Mouse (Mus musculus): ENCODE data around the gene Orm3. TPM values are rescaled to one million over a fixed set of nuclear protein-coding genes. Genes with fewer than 3 reads are reported as not detected.
A peak's percentile ranks its signal among the peaks of the same experiment; 100 is the strongest.

Gene Orm3
- polyA plus RNA-seq, 1 experiment from 2014 or later: not detected

GRCm38 (mm10) chr4:63323275-63323815 is 32.6 kb upstream of the Orm3 start:
- 91% methylated on average over 8 of the region's 8 CpGs for WGBS
- Histone ChIP-seq H3K4me1 (ENCODE audit: control insufficient read depth, insufficient read depth, low read depth, low read length) (no peaks in the 10 kb centered on the region), H3K27me3 (replicated peaks; ENCODE audit: control insufficient read depth, insufficient read depth, low read length) (no peaks in the 10 kb centered on the region), H3K36me3 (ENCODE audit: control insufficient read depth, insufficient read depth, low read length) (peaks cover 2% of the 10 kb centered on the region; the same call in 1 of the 2 replicates), H3K4me3 (ENCODE audit: low read length) (no peak overlapping the region), H3K4me2 (ENCODE audit: low read length) (no peak overlapping the region), H3K27ac (ENCODE audit: low read depth, low read length) (no peak overlapping the region), H3K9me3 (ENCODE audit: control insufficient read depth, low read length) (peaks cover 3% of the 10 kb centered on the region), H3K9ac (ENCODE audit: low read depth, low read length) (no peak overlapping the region)
- no peak for ATAC-seq

DNA sequence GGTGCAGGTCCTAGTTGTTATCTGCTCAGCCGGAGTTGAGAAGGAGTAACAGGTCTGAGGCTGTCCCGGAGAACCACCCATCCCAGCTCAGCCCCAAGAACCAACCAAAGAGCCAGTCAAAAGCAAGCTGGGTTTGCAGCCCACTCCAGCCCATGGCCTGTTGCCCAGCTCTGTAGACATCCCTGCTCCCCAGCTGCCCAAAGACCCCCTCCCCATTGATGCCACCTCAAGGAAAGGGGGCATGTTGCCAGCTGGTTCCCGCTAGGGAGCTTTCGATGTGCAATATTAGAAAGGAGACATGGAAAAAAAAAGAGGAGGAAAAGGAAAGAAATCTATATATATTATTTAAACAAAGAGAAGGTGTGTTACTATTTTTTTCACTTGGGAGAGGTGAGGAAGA is 22.6 kb upstream of the Orm3 start:
- no peak overlapping the region for H3K9ac ChIP-seq (ENCODE audit: low read depth, low read length)
- H3K27ac ChIP-seq (ENCODE audit: low read depth, low read length): no peak overlapping the region
- 89% methylated on average over 4 of the region's 4 CpGs for WGBS
- no peaks in the 10 kb centered on the region for H3K36me3 ChIP-seq (ENCODE audit: control insufficient read depth, insufficient read depth, low read length)
- no peak for ATAC-seq
- no peak overlapping the region for H3K4me3 ChIP-seq (ENCODE audit: low read length)
- H3K9me3 ChIP-seq (ENCODE audit: control insufficient read depth, low read length): no peaks in the 10 kb centered on the region
- H3K4me1 ChIP-seq (ENCODE audit: control insufficient read depth, insufficient read depth, low read depth, low read length): no peaks in the 10 kb centered on the region
- H3K27me3 ChIP-seq (replicated peaks; ENCODE audit: control insufficient read depth, insufficient read depth, low read length): no peaks in the 10 kb centered on the region
- no peak overlapping the region for H3K4me2 ChIP-seq (ENCODE audit: low read length)

GRCm38 (mm10) chr4:63338414-63339076 is 17.4 kb upstream of the Orm3 start:
- 61% methylated on average over 3 of the region's 3 CpGs for WGBS
- ATAC-seq: peak; percentile 78
- Histone ChIP-seq H3K36me3 (ENCODE audit: control insufficient read depth, insufficient read depth, low read length) (no peaks in the 10 kb centered on the region), H3K9ac (ENCODE audit: low read depth, low read length) (no peak overlapping the region), H3K4me1 (ENCODE audit: control insufficient read depth, insufficient read depth, low read depth, low read length) (no peaks in the 10 kb centered on the region), H3K4me2 (ENCODE audit: low read length) (no peak overlapping the region), H3K27ac (ENCODE audit: low read depth, low read length) (no peak overlapping the region), H3K27me3 (replicated peaks; ENCODE audit: control insufficient read depth, insufficient read depth, low read length) (no peaks in the 10 kb centered on the region), H3K9me3 (ENCODE audit: control insufficient read depth, low read length) (no peaks in the 10 kb centered on the region), H3K4me3 (ENCODE audit: low read length) (no peak overlapping the region)

GRCm38 (mm10) chr4:63342491-63342890 is 13.5 kb upstream of the Orm3 start:
- Histone ChIP-seq H3K27me3 (replicated peaks; ENCODE audit: control insufficient read depth, insufficient read depth, low read length) (no peaks in the 10 kb centered on the region), H3K4me1 (ENCODE audit: control insufficient read depth, insufficient read depth, low read depth, low read length) (no peaks in the 10 kb centered on the region), H3K36me3 (ENCODE audit: control insufficient read depth, insufficient read depth, low read length) (no peaks in the 10 kb centered on the region), H3K9me3 (ENCODE audit: control insufficient read depth, low read length) (no peaks in the 10 kb centered on the region), H3K27ac (ENCODE audit: low read depth, low read length) (no peak overlapping the region), H3K4me3 (ENCODE audit: low read length) (no peak overlapping the region), H3K9ac (ENCODE audit: low read depth, low read length) (no peak overlapping the region), H3K4me2 (ENCODE audit: low read length) (no peak overlapping the region)
- ATAC-seq: no peak
- WGBS: 73% methylated on average over 4 of the region's 4 CpGs

GRCm38 (mm10) chr4:63343608-63344007 is 12.4 kb upstream of the Orm3 start:
- no peaks in the 10 kb centered on the region for H3K36me3 ChIP-seq (ENCODE audit: control insufficient read depth, insufficient read depth, low read length)
- ATAC-seq: no peak

GRCm38 (mm10) chr4:63344295-63344694 is 11.7 kb upstream of the Orm3 start, which contains the start of gene Orm1:
Gene Orm1 (plus strand): TSS chr4:63344560.
- H3K4me3 ChIP-seq (ENCODE audit: low read length): no peak within 1 kb of the TSS
- no peaks in the 10 kb centered on the region for H3K9me3 ChIP-seq (ENCODE audit: control insufficient read depth, low read length)
- no peak within 1 kb of the TSS for H3K4me2 ChIP-seq (ENCODE audit: low read length)
- H3K36me3 ChIP-seq (ENCODE audit: control insufficient read depth, insufficient read depth, low read length): no peaks in the 10 kb centered on the region
- no peak for ATAC-seq
- H3K27ac ChIP-seq (ENCODE audit: low read depth, low read length): no peak within 1 kb of the TSS
- H3K9ac ChIP-seq (ENCODE audit: low read depth, low read length): no peak within 1 kb of the TSS
- no peaks in the 10 kb centered on the region for H3K4me1 ChIP-seq (ENCODE audit: control insufficient read depth, insufficient read depth, low read depth, low read length)
- 90% methylated on average over 8 of the region's 8 CpGs for WGBS
- H3K27me3 ChIP-seq (replicated peaks; ENCODE audit: control insufficient read depth, insufficient read depth, low read length): no peaks in the 10 kb centered on the region

More at GRCm38 (mm10) chr4:63343608-63344007, 12.4 kb upstream of the Orm3 start:
- H3K4me2 ChIP-seq (ENCODE audit: low read length): no peak overlapping the region
- no peaks in the 10 kb centered on the region for H3K9me3 ChIP-seq (ENCODE audit: control insufficient read depth, low read length)
- no peaks in the 10 kb centered on the region for H3K4me1 ChIP-seq (ENCODE audit: control insufficient read depth, insufficient read depth, low read depth, low read length)
- H3K4me3 ChIP-seq (ENCODE audit: low read length): no peak overlapping the region
- H3K27me3 ChIP-seq (replicated peaks; ENCODE audit: control insufficient read depth, insufficient read depth, low read length): no peaks in the 10 kb centered on the region
- H3K9ac ChIP-seq (ENCODE audit: low read depth, low read length): no peak overlapping the region
- no peak overlapping the region for H3K27ac ChIP-seq (ENCODE audit: low read depth, low read length)
- 60% methylated on average over 3 of the region's 3 CpGs for WGBS

GRCm38 (mm10) chr4:63345261-63345660 is 10.7 kb upstream of the Orm3 start:
- Histone ChIP-seq H3K4me3 (ENCODE audit: low read length) (no peak overlapping the region), H3K27ac (ENCODE audit: low read depth, low read length) (no peak overlapping the region), H3K9ac (ENCODE audit: low read depth, low read length) (no peak overlapping the region), H3K27me3 (replicated peaks; ENCODE audit: control insufficient read depth, insufficient read depth, low read length) (no peaks in the 10 kb centered on the region), H3K4me2 (ENCODE audit: low read length) (no peak overlapping the region), H3K36me3 (ENCODE audit: control insufficient read depth, insufficient read depth, low read length) (no peaks in the 10 kb centered on the region), H3K4me1 (ENCODE audit: control insufficient read depth, insufficient read depth, low read depth, low read length) (no peaks in the 10 kb centered on the region), H3K9me3 (ENCODE audit: control insufficient read depth, low read length) (no peaks in the 10 kb centered on the region)
- no peak for ATAC-seq

GRCm38 (mm10) chr4:63346659-63347058 is 9.3 kb upstream of the Orm3 start:
- Histone ChIP-seq H3K4me3 (ENCODE audit: low read length) (no peak overlapping the region), H3K4me2 (ENCODE audit: low read length) (no peak overlapping the region), H3K4me1 (ENCODE audit: control insufficient read depth, insufficient read depth, low read depth, low read length) (no peaks in the 10 kb centered on the region), H3K27me3 (replicated peaks; ENCODE audit: control insufficient read depth, insufficient read depth, low read length) (no peaks in the 10 kb centered on the region), H3K9me3 (ENCODE audit: control insufficient read depth, low read length) (no peaks in the 10 kb centered on the region), H3K9ac (ENCODE audit: low read depth, low read length) (no peak overlapping the region), H3K27ac (ENCODE audit: low read depth, low read length) (no peak overlapping the region), H3K36me3 (ENCODE audit: control insufficient read depth, insufficient read depth, low read length) (no peaks in the 10 kb centered on the region)
- ATAC-seq: no peak
- 93% methylated on average over 4 of the region's 4 CpGs for WGBS

DNA sequence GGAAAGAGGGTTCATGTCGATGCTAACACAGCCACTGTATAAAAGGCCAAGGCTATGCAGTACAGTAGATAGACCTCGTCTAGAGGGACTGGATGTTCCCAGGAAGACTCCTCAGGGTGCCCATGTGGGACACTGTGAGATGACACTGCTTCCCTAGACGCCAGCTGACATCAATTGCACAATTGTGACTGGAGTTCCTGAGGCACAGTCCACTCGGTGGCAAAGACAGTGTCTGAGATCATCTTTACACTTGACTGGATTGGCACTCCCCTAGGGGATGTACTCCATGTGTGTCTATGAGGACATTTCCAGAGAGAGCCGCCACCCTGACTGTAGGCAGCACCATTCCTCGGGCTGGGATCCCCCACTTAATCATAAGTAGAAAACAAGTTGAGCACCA is 7.4 kb upstream of the Orm3 start:
- H3K4me2 ChIP-seq (ENCODE audit: low read length): no peak overlapping the region
- no peaks in the 10 kb centered on the region for H3K36me3 ChIP-seq (ENCODE audit: control insufficient read depth, insufficient read depth, low read length)
- WGBS: 67% methylated on average over 6 of the region's 6 CpGs
- H3K9ac ChIP-seq (ENCODE audit: low read depth, low read length): no peak overlapping the region
- ATAC-seq: no peak
- no peak overlapping the region for H3K4me3 ChIP-seq (ENCODE audit: low read length)
- H3K27ac ChIP-seq (ENCODE audit: low read depth, low read length): no peak overlapping the region
- no peaks in the 10 kb centered on the region for H3K27me3 ChIP-seq (replicated peaks; ENCODE audit: control insufficient read depth, insufficient read depth, low read length)
- H3K9me3 ChIP-seq (ENCODE audit: control insufficient read depth, low read length): no peaks in the 10 kb centered on the region
- H3K4me1 ChIP-seq (ENCODE audit: control insufficient read depth, insufficient read depth, low read depth, low read length): no peaks in the 10 kb centered on the region

Data from hindbrain, embryonic 16.5 days (tissue).